Mouse (Mus musculus) cerebellum, adult 2 months (tissue): ENCODE data around the gene Scfd2. TPM values are rescaled to one million over a fixed set of nuclear protein-coding genes. Genes with fewer than 3 reads are reported as not detected.

Experiments used
- DNase-seq, 2 experiments: peaks; one replicate each; pipeline ENCODE4 v3.0.0; 2021
- H3K27ac ChIP-seq: fragments of 200-500 bp; 2 replicates; pipeline ENCODE4 v1.5.1; 2012; ENCODE audit warnings: low read length, control low read depth, inconsistent platforms; ENCODE audit not compliant: insufficient read depth
- H3K27me3 ChIP-seq: fragments of 200-500 bp; 2 replicates; pipeline ENCODE4 v1.6.1; 2012; ENCODE audit warnings: inconsistent platforms, mild to moderate bottlenecking, low read length, moderate library complexity; ENCODE audit not compliant: control insufficient read depth, insufficient read depth
- H3K4me1 ChIP-seq: fragments of 200-500 bp; 2 replicates; pipeline ENCODE4 v1.6.1; 2011; ENCODE audit warnings: low read length; ENCODE audit not compliant: control insufficient read depth, insufficient read depth
- H3K4me3 ChIP-seq: fragments of 200-500 bp; replicated peaks from 2 replicates; pipeline ENCODE3; 2011; ENCODE audit warnings: mild to moderate bottlenecking, low read depth, low read length, control low read depth; ENCODE audit not compliant: insufficient read depth
- CTCF ChIP-seq: fragments of 200-500 bp; IDR thresholded peaks from 2 replicates; pipeline ENCODE4 v1.5.1; 2011; ENCODE audit warnings: low read depth, mild to moderate bottlenecking, control low read depth, low read length, moderate library complexity, borderline replicate concordance; ENCODE audit not compliant: insufficient read depth
- POLR2A ChIP-seq: fragments of 200-500 bp; IDR thresholded peaks from 2 replicates; pipeline ENCODE4 v1.6.1; 2011; ENCODE audit warnings: low read length, control low read depth, borderline replicate concordance; ENCODE audit not compliant: insufficient read depth
- WGBS: fragments of 180-500 bp; shearing (Covaris S2); methylation state at CpG from one replicate; pipeline ENCODE4 v1.1.7; 2018; 5-methylcytosine and 5-hydroxymethylcytosine counted together
- polyA plus RNA-seq: library from polyadenylated mRNA; depleted of rRNA; stranded (reverse); fragments of >200 nt; gene quantifications from 2 replicates; pipeline ENCODE4 v1.2.3, GENCODE M21; 2012

Gene Scfd2
- polyA plus RNA-seq, 1 experiment, result 17.7 TPM

GRCm38 (mm10) chr5:74233808-74234207, 297.8 kb downstream of the Scfd2 start:
- H3K4me1 ChIP-seq, result peaks cover 14% of the 10 kb centered on the region
- no peak for DNase-seq
- H3K27ac ChIP-seq, result no peak overlapping the region
- no peak for TF ChIP-seq POLR2A
- TF ChIP-seq CTCF, result no peak
- WGBS, result 84% methylated on average over 7 of the region's 7 CpGs
- H3K27me3 ChIP-seq, result no peaks in the 10 kb centered on the region
- H3K4me3 ChIP-seq, result no peak overlapping the region

GRCm38 (mm10) chr5:74230525-74230924, 301.0 kb downstream of the Scfd2 start:
- no peak for DNase-seq
- no peak for TF ChIP-seq CTCF
- no peak overlapping the region for H3K4me3 ChIP-seq
- WGBS, result 83% methylated on average over 2 of the region's 2 CpGs
- peaks cover 15% of the 10 kb centered on the region for H3K4me1 ChIP-seq
- H3K27ac ChIP-seq, result no peak overlapping the region
- no peaks in the 10 kb centered on the region for H3K27me3 ChIP-seq

- H3K4me1 ChIP-seq, result peaks cover 15% of the 10 kb centered on the region
- no peak for DNase-seq
- H3K27me3 ChIP-seq, result no peaks in the 10 kb centered on the region
- TF ChIP-seq POLR2A, result no peak
- no peak for TF ChIP-seq CTCF
- H3K27ac ChIP-seq, result no peak overlapping the region
- WGBS, result 69% methylated on average over 11 of the region's 11 CpGs
- no peak overlapping the region for H3K4me3 ChIP-seq
Measured at GRCm38 (mm10) chr5:74229775-74230413, 301.7 kb downstream of the Scfd2 start.

DNA sequence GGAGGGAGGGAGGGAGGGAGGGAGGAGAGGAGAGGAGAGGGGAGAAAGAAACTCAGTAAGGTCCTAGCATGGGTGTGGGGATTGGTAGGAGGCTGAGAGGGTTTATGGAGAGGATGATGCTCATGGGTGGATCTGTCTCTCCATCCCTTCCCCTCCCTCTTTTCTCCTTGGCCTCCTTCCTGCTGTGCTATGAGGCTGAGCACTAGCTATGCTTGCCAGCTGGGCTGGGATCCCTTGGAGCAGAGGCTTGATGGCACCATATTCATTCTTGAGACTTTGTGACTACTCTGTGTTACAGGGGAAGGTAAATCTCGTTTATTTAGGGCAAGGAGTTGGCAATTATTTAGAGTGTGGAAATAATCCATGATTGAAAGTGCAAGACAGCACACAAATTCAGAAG, 302.6 kb downstream of the Scfd2 start:
- no peak for TF ChIP-seq CTCF
- no peak for TF ChIP-seq POLR2A
- DNase-seq, result no peak
- H3K4me1 ChIP-seq, result peaks cover 15% of the 10 kb centered on the region
- no peak overlapping the region for H3K4me3 ChIP-seq
- H3K27ac ChIP-seq, result no peak overlapping the region
- no peaks in the 10 kb centered on the region for H3K27me3 ChIP-seq
- 24% methylated on average over 1 of the region's 1 CpGs for WGBS

DNA sequence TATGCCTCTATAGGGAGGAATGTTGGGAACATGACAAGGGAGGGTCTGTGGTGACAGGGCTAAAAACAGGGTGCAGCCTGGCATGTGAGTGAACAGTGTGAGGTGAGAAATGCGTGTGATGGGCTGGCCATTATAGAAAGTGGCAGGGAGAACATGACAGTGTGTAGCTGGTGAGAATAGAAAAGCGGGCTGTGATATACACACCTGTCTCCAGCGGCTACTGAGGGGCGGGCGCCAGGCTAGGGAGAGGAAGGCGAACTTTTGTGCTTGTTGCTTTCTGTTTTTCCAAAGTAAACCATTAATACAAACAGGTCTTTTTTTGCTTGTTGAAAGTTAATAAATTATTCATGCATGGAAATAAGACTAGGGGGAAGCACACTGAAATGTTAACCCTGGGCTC, 304.2 kb downstream of the Scfd2 start:
- Histone ChIP-seq H3K4me3 (no peak overlapping the region), H3K4me1 (peaks cover 21% of the 10 kb centered on the region), H3K27me3 (no peaks in the 10 kb centered on the region), H3K27ac (no peak overlapping the region)
- DNase-seq, result no peak
- WGBS, result 96% methylated on average over 6 of the region's 6 CpGs
- TF ChIP-seq POLR2A (no peak), CTCF (no peak)

- TF ChIP-seq CTCF (no peak), POLR2A (no peak)
- 85% methylated on average over 5 of the region's 5 CpGs for WGBS
- no peaks in the 10 kb centered on the region for H3K27me3 ChIP-seq
- peaks cover 21% of the 10 kb centered on the region for H3K4me1 ChIP-seq
- H3K27ac ChIP-seq, result no peak overlapping the region
- H3K4me3 ChIP-seq, result no peak overlapping the region
- DNase-seq, result no peak
Measured at GRCm38 (mm10) chr5:74226183-74226582, 305.4 kb downstream of the Scfd2 start.

GRCm38 (mm10) chr5:74224480-74224879, 307.1 kb downstream of the Scfd2 start:
- 93% methylated on average over 6 of the region's 6 CpGs for WGBS
- Histone ChIP-seq H3K4me1 (peaks cover 13% of the 10 kb centered on the region), H3K27me3 (no peaks in the 10 kb centered on the region), H3K4me3 (no peak overlapping the region), H3K27ac (no peak overlapping the region)
- DNase-seq, result no peak
- TF ChIP-seq POLR2A (no peak), CTCF (no peak)

- WGBS, result 58% methylated on average over 4 of the region's 4 CpGs
- TF ChIP-seq CTCF, result no peak
- no peak for TF ChIP-seq POLR2A
Measured at GRCm38 (mm10) chr5:74222626-74223025, 308.9 kb downstream of the Scfd2 start.

GRCm38 (mm10) chr5:74218524-74218923, 313.0 kb downstream of the Scfd2 start:
- peaks cover 6% of the 10 kb centered on the region; the same call in 1 of the 2 replicates for H3K4me1 ChIP-seq
- no peak overlapping the region for H3K4me3 ChIP-seq
- 51% methylated on average over 4 of the region's 4 CpGs for WGBS
- no peaks in the 10 kb centered on the region for H3K27me3 ChIP-seq
- TF ChIP-seq POLR2A (no peak), CTCF (no peak)
- DNase-seq, result no peak
- H3K27ac ChIP-seq, result no peak overlapping the region

More at GRCm38 (mm10) chr5:74222626-74223025, 308.9 kb downstream of the Scfd2 start:
- no peak overlapping the region for H3K27ac ChIP-seq
- H3K4me1 ChIP-seq, result peaks cover 6% of the 10 kb centered on the region; the same call in 1 of the 2 replicates
- DNase-seq, result peak in 1 of 2 experiments; percentile 24
- no peaks in the 10 kb centered on the region for H3K27me3 ChIP-seq
- no peak overlapping the region for H3K4me3 ChIP-seq
